Mouse (Mus musculus): Measurements from ENCODE around the gene Fpr3. TPM values are rescaled to one million over a fixed set of nuclear protein-coding genes. Genes with fewer than 3 reads are reported as not detected.

Gene Fpr3
- not detected in 2 replicates for polyA plus RNA-seq (2012; rRNA removed)

DNA sequence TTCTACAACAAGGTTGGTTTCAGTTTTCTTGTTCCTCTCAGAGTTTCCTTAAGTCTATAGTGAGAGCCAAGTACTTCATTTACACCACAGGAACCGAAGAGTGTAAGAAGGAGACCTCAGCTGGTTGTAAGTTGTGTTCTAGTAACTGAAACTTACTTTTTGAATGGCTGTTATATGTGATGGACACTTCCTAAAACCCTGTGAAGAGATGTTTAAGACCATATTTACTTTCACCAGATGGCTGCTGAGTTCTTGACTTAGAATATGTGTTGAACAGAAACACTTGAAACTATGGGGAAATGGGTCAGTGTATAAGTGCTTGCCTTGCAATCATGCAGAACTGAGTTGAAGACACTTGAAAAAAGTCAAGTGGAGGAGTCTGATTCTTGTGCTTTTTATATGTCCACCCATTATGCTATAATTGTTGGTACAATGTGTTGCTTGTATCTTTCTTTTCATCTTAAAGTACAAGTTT lies at the start of gene Fpr3, which contains the start of gene Fpr2:
TSS of gene Fpr3 (plus strand) at position 79 of the 475 bp plus-strand sequence.
TSS of gene Fpr2 (plus strand) at position 51 of the 475 bp plus-strand sequence.

DNA sequence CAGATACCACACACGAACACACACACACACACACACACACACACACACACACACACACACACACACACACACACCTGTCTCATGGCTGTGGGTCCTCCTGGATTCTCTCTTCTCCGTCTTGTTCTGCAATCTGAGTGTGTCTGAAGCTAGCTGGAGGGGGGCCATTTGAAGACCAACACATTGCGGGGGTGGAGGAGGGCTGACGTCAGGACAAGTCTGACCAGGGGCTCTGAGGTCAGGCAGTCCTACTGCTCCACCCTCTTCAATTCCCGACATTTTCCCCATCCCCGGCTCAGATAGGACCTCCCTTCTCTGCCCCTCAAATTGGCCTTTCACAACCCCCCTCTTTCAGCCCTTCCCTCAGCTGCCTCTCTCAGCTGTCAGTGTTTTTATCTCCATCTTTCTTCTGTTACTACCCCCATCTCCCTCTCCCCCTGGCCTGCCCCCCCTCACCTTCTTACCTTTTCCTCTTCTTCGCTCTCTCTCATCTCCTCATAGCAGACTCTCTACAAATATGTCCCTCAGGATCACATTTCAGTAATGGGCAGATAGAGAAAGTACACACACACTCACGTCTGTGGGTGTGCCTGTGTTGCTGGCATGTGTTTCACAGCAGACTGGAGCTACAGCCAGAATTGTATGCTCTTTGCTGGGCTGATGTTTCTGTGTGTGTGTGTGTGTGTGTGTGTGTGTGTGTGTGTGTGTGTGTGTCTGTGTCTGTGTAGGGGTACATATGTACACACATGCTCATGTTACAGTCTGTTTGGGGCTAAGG lies 32.4 kb upstream of the Fpr3 start, which contains the start of gene Has1:
TSS of gene Has1 (minus strand) at position 142 of the 775 bp plus-strand sequence.

DNA sequence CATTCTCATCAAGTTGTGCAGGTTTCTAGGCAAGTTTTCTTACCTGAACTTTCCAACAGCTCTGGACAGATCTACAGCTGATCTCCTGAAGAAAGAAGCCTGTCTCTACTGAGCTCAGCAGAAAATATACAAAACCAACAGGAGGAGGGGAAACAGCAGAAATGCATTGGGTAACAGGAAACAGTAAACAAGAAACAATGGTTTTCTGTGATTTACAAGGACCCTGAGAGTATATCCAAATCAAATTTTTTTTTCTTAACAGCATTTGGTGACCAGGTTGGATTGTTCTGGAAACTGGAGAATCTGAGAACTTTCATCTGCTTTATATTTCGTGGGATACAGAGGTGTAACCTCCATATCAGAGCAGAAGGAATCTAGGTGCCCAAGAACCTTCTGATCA lies 3.8 kb upstream of the Fpr3 start, which contains the start of gene Fpr1:
TSS of gene Fpr1 (minus strand) at position 101 of the 400 bp plus-strand sequence.

Other genes with a start within 250 kb of the Fpr3 start
- not detected in 2 replicates for gene Vmn2r90, start 184.1 kb upstream of the Fpr3 start, polyA plus RNA-seq (2012; rRNA removed)
- gene Spaca6, start 60.7 kb upstream of the Fpr3 start, polyA plus RNA-seq (2012; rRNA removed), result 10.3 and 19.0 TPM in 2 replicates
- 0.52 and 1.1 TPM in 2 replicates for gene Has1, start 32.6 kb upstream of the Fpr3 start, polyA plus RNA-seq (2012; rRNA removed)
- gene Fpr1, start 3.9 kb upstream of the Fpr3 start, polyA plus RNA-seq (2012; rRNA removed), result 0.05 TPM in 1 of 2 replicates, not detected in the other
- gene Fpr2, start within 50 bp of the Fpr3 start, polyA plus RNA-seq (2012; rRNA removed), result not detected in 2 replicates
- gene Fpr-rs4, start 133.9 kb downstream of the Fpr3 start, polyA plus RNA-seq (2012; rRNA removed), result not detected in 2 replicates
- not detected in 2 replicates for gene Vmn2r124, start 161.6 kb downstream of the Fpr3 start, polyA plus RNA-seq (2012; rRNA removed)
- gene Vmn2r91, start 197.2 kb downstream of the Fpr3 start, polyA plus RNA-seq (2012; rRNA removed), result not detected in 2 replicates

Measured in stomach, adult 2 months (tissue).